Mouse (Mus musculus): ENCODE results near the gene Tlk1. TPM values are rescaled to one million over a fixed set of nuclear protein-coding genes. Genes with fewer than 3 reads are reported as not detected.

Tlk1 gene
- polyA plus RNA-seq (2016; fragmentation: Nextera tagmentation; extraction: Ambion mirVana): 53.9 and 57.4 TPM in 2 replicates

GRCm38 (mm10) chr2:70825371-70826051, at the start of gene Tlk1:
TSS of gene Tlk1 (minus strand) at chr2:70825728.
- peak within 1 kb of the TSS; percentile 74 for H3K4me3 ChIP-seq
- H3K4me2 ChIP-seq: peak within 1 kb of the TSS; percentile 74
- peak within 1 kb of the TSS; percentile 92 for H3K9ac ChIP-seq
- H3K4me1 ChIP-seq: peaks cover 70% of the 10 kb centered on the region
- peak within 1 kb of the TSS; percentile 100 for H3K27ac ChIP-seq
- H3K36me3 ChIP-seq: 0 out of 2 replicates have a peak, but pooled peaks cover 4% of the 10 kb centered on the region
- no peaks in the 10 kb centered on the region for H3K27me3 ChIP-seq (replicated peaks)
- ATAC-seq: peak; percentile 80
- WGBS (ENCODE audit: insufficient replicate concordance): under 1% methylated on average over 45 of the region's 118 CpGs
- H3K9me3 ChIP-seq (replicated peaks): no peaks in the 10 kb centered on the region

DNA sequence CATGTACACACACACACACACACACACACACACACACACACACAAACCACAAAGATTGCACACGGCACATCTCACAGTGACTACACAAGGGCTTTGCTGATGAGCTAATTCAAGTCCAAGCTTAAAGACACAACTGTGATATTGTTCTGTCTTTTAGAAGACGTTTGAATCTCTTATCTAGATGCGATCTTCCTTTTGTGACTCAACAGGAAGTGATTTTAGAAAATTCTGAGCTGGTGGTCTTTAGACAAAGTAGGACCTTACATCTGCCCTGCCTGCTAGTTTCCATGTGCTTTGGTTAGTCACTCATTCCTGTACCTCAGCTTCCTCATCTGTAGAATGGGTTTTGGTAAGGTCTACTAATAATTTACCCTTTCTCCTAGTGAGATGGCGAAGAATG, 49.6 kb upstream of the Tlk1 start:
- H3K36me3 ChIP-seq: no peaks in the 10 kb centered on the region
- no peak overlapping the region for H3K27ac ChIP-seq
- no peak overlapping the region for H3K4me2 ChIP-seq
- no peaks in the 10 kb centered on the region for H3K9me3 ChIP-seq (replicated peaks)
- H3K4me1 ChIP-seq: peaks cover 24% of the 10 kb centered on the region
- WGBS (ENCODE audit: insufficient replicate concordance): 48% methylated on average over 4 of the region's 4 CpGs
- no peak for ATAC-seq
- no peak overlapping the region for H3K4me3 ChIP-seq
- H3K27me3 ChIP-seq (replicated peaks): peaks cover 5% of the 10 kb centered on the region; the same call in 1 of the 2 replicates
- H3K9ac ChIP-seq: no peak overlapping the region

- peaks cover 24% of the 10 kb centered on the region for H3K4me1 ChIP-seq
- H3K9me3 ChIP-seq (replicated peaks): no peaks in the 10 kb centered on the region
- H3K4me2 ChIP-seq: no peak overlapping the region
- no peak overlapping the region for H3K4me3 ChIP-seq
- peaks cover 5% of the 10 kb centered on the region; the same call in 1 of the 2 replicates for H3K27me3 ChIP-seq (replicated peaks)
- WGBS (ENCODE audit: insufficient replicate concordance): 39% methylated on average over 5 of the region's 5 CpGs
- no peaks in the 10 kb centered on the region for H3K36me3 ChIP-seq
- no peak overlapping the region for H3K27ac ChIP-seq
- no peak overlapping the region for H3K9ac ChIP-seq
- no peak for ATAC-seq
Measured at GRCm38 (mm10) chr2:70873168-70873567, 47.6 kb upstream of the Tlk1 start.

DNA sequence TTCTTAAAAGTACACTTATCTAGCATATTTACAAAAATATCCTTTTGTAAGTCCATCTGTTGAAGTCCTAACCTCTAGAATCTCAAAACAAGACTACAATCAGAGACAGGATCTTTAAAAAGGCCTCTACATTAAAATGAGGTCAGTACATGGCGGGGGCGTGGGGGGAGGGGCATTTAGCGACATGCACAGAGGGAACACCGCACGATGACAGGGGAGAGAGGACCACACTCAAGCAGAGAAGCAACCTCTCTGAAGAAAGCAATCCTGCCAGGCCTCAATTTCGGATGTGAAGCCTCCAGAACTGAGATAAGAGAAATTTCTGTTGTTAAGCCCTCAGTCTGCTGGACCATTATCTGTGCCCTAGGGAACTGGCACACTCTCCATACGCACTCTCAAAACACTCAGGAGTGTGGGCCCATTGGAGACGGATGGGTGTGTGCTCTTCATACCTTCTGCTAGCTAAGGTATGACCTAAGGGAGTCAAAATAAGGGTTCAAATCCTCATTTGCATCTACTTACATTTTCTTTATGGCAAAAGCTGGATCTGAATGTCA, 46.0 kb upstream of the Tlk1 start:
- Histone ChIP-seq H3K9me3 (replicated peaks) (no peaks in the 10 kb centered on the region), H3K4me3 (no peak overlapping the region), H3K4me1 (peaks cover 24% of the 10 kb centered on the region), H3K4me2 (no peak overlapping the region), H3K36me3 (no peaks in the 10 kb centered on the region), H3K27me3 (replicated peaks) (peaks cover 5% of the 10 kb centered on the region; the same call in 1 of the 2 replicates), H3K9ac (no peak overlapping the region), H3K27ac (no peak overlapping the region)
- 33% methylated on average over 8 of the region's 8 CpGs for WGBS (ENCODE audit: insufficient replicate concordance)
- no peak for ATAC-seq

DNA sequence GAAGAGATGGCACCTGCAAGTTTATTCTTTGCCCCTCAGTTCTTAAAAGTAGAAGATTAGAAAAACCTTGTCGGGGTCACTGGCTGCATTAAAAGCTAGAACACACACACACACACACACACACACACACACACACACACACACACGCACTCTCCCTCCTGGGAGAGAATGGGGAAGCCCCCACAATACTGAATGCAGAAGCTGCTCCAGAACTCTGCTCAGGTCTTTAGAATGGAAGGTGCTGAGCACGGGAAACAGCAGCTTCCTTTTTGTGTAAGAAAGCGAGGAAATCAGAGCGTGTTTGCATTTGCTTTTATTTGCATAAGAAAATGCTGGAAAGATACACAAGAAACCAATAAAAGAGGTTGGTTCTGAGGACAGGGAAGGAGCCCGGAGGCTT, 45.3 kb upstream of the Tlk1 start:
- H3K4me2 ChIP-seq: no peak overlapping the region
- no peak overlapping the region for H3K27ac ChIP-seq
- 0 out of 2 replicates have a peak overlapping the region, but pooled peaks have one; percentile 14 for H3K9ac ChIP-seq
- peaks cover 24% of the 10 kb centered on the region for H3K4me1 ChIP-seq
- H3K4me3 ChIP-seq: no peak overlapping the region
- 41% methylated on average over 6 of the region's 6 CpGs for WGBS (ENCODE audit: insufficient replicate concordance)
- H3K27me3 ChIP-seq (replicated peaks): peaks cover 5% of the 10 kb centered on the region; the same call in 1 of the 2 replicates
- ATAC-seq: no peak
- no peaks in the 10 kb centered on the region for H3K9me3 ChIP-seq (replicated peaks)
- H3K36me3 ChIP-seq: no peaks in the 10 kb centered on the region

GRCm38 (mm10) chr2:70869116-70869515, 43.6 kb upstream of the Tlk1 start:
- H3K4me3 ChIP-seq: no peak overlapping the region
- H3K9me3 ChIP-seq (replicated peaks): no peaks in the 10 kb centered on the region
- no peak overlapping the region for H3K9ac ChIP-seq
- WGBS (ENCODE audit: insufficient replicate concordance): 73% methylated on average over 3 of the region's 3 CpGs
- no peaks in the 10 kb centered on the region for H3K36me3 ChIP-seq
- H3K4me2 ChIP-seq: no peak overlapping the region
- no peak for ATAC-seq
- H3K27ac ChIP-seq: no peak overlapping the region
- H3K27me3 ChIP-seq (replicated peaks): peaks cover 5% of the 10 kb centered on the region; the same call in 1 of the 2 replicates
- peaks cover 24% of the 10 kb centered on the region for H3K4me1 ChIP-seq

DNA sequence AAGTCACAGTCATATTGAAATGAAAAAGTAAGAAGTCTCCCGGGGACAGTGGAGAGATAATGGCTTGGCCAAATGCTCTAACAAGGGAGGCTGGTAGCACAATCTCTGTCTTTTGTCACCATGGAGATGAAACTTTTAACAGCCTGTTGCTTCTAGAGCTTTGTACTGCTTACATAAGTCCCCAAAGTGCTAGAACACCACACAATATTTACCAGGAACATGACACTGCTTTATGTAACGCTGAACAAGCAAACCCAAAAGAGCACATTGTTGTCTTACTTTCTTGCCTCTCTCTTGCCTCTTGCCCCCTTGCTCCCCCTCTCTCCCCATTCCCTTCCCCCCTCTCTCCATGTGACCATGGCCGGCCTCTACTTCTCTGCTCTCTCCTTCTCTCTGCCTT, 41.7 kb upstream of the Tlk1 start:
- ATAC-seq: no peak
- Histone ChIP-seq H3K4me1 (peaks cover 17% of the 10 kb centered on the region), H3K27me3 (replicated peaks) (no peaks in the 10 kb centered on the region; the same call in 1 of the 2 replicates)

DNA sequence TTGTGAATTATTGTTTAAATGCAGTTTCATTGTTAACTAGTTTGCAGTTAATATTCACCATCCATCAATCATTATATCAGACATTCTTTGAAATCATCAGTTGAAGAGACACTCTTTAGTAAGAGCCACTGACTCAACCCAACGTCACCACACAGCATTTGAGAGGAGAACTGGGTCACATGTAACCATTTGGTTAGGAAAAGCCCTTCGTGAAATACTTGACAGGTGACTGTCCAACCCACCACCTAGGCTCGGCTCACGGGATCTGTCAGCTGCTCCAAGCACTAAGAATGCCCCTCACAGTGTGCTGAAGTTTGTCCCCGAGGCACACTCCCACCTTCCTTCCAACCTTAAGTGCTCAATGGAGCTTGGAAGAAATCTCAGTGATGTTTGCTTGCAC, 37.4 kb upstream of the Tlk1 start:
- Histone ChIP-seq H3K9me3 (replicated peaks) (no peaks in the 10 kb centered on the region), H3K27ac (no peak overlapping the region), H3K4me1 (no peaks in the 10 kb centered on the region), H3K36me3 (no peaks in the 10 kb centered on the region), H3K9ac (no peak overlapping the region), H3K4me2 (no peak overlapping the region), H3K27me3 (replicated peaks) (no peaks in the 10 kb centered on the region; the same call in 1 of the 2 replicates), H3K4me3 (no peak overlapping the region)
- ATAC-seq: no peak
- WGBS (ENCODE audit: insufficient replicate concordance): 68% methylated on average over 5 of the region's 5 CpGs

More for the DNA sequence above, 41.7 kb upstream of the Tlk1 start:
- Histone ChIP-seq H3K4me2 (no peak overlapping the region), H3K9me3 (replicated peaks) (no peaks in the 10 kb centered on the region), H3K9ac (no peak overlapping the region), H3K27ac (no peak overlapping the region), H3K36me3 (no peaks in the 10 kb centered on the region), H3K4me3 (no peak overlapping the region)
- WGBS (ENCODE audit: insufficient replicate concordance): 68% methylated on average over 3 of the region's 3 CpGs

- no peak overlapping the region for H3K4me3 ChIP-seq
- no peak overlapping the region for H3K27ac ChIP-seq
- no peaks in the 10 kb centered on the region; the same call in 1 of the 2 replicates for H3K27me3 ChIP-seq (replicated peaks)
- no peak overlapping the region for H3K4me2 ChIP-seq
- no peaks in the 10 kb centered on the region for H3K4me1 ChIP-seq
- no peak overlapping the region for H3K9ac ChIP-seq
- no peaks in the 10 kb centered on the region for H3K9me3 ChIP-seq (replicated peaks)
- 97% methylated on average over 4 of the region's 4 CpGs for WGBS (ENCODE audit: insufficient replicate concordance)
- no peaks in the 10 kb centered on the region for H3K36me3 ChIP-seq
- no peak for ATAC-seq
Measured at GRCm38 (mm10) chr2:70859740-70860139, 34.2 kb upstream of the Tlk1 start.

DNA sequence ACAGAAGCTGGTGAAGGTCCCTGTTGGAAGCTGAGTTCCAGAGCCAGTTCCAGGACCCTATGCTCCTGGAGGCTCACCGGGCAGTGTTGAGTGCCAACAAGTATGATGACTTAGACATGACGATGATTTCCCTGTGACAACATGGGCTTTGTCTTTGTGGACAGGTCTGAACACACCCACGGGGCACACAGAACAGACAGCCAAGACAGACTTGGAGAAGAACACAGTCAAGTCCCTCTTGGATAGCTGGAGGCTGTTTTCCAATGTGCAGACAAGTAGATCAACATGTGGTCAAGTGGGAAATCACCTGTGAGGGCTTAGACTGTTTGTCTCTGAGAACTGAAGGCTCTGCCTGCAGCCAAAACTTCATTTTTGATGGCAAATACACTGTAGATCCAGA, 31.4 kb upstream of the Tlk1 start:
- no peak for ATAC-seq
- H3K36me3 ChIP-seq: no peaks in the 10 kb centered on the region
- 0 out of 2 replicates have a peak, but pooled peaks cover 2% of the 10 kb centered on the region for H3K27me3 ChIP-seq (replicated peaks)
- H3K9ac ChIP-seq: no peak overlapping the region
- H3K4me1 ChIP-seq: peaks cover 6% of the 10 kb centered on the region; the same call in 1 of the 2 replicates
- H3K9me3 ChIP-seq (replicated peaks): no peaks in the 10 kb centered on the region
- H3K4me3 ChIP-seq: no peak overlapping the region
- WGBS (ENCODE audit: insufficient replicate concordance): 82% methylated on average over 3 of the region's 3 CpGs
- H3K4me2 ChIP-seq: no peak overlapping the region
- H3K27ac ChIP-seq: no peak overlapping the region

- ATAC-seq: no peak
- Histone ChIP-seq H3K4me1 (peaks cover 6% of the 10 kb centered on the region; the same call in 1 of the 2 replicates), H3K9ac (no peak overlapping the region), H3K9me3 (replicated peaks) (no peaks in the 10 kb centered on the region), H3K4me2 (no peak overlapping the region), H3K27me3 (replicated peaks) (peaks cover 2% of the 10 kb centered on the region; the same call in 1 of the 2 replicates), H3K36me3 (no peaks in the 10 kb centered on the region), H3K27ac (no peak overlapping the region), H3K4me3 (no peak overlapping the region)
- WGBS (ENCODE audit: insufficient replicate concordance): 39% methylated on average over 8 of the region's 8 CpGs
Measured at GRCm38 (mm10) chr2:70854231-70854888, 28.8 kb upstream of the Tlk1 start.

GRCm38 (mm10) chr2:70853329-70853728, 27.8 kb upstream of the Tlk1 start:
- Histone ChIP-seq H3K27me3 (replicated peaks) (peaks cover 2% of the 10 kb centered on the region; the same call in 1 of the 2 replicates), H3K27ac (no peak overlapping the region), H3K4me2 (no peak overlapping the region), H3K4me1 (peaks cover 6% of the 10 kb centered on the region; the same call in 1 of the 2 replicates), H3K9me3 (replicated peaks) (no peaks in the 10 kb centered on the region), H3K36me3 (no peaks in the 10 kb centered on the region), H3K9ac (no peak overlapping the region), H3K4me3 (no peak overlapping the region)
- WGBS (ENCODE audit: insufficient replicate concordance): 59% methylated on average over 7 of the region's 7 CpGs
- no peak for ATAC-seq
